Mouse (Mus musculus) testis, adult 2 months (tissue): ENCODE measurements at regions not wholly inside any gene's neighbourhood (a gene's known extent, or its start where the extent isn't known, plus 50 kb on each side); places are given as distances from the start of the nearest gene placed in this dataset.

Source experiments
- CTCF ChIP-seq: fragments of 200-500 bp; IDR thresholded peaks from 2 replicates; pipeline ENCODE4 v1.5.1; 2012; ENCODE audit warnings: low read depth, mild to moderate bottlenecking, inconsistent platforms, low read length, moderate library complexity; ENCODE audit not compliant: control insufficient read depth, insufficient read depth, insufficient replicate concordance
- POLR2A ChIP-seq: fragments of 200-500 bp; IDR thresholded peaks from 2 replicates; pipeline ENCODE4 v1.6.1; 2012; ENCODE audit warnings: low read depth, mild to moderate bottlenecking, inconsistent platforms, low read length, moderate library complexity; ENCODE audit not compliant: control insufficient read depth

- TF ChIP-seq CTCF: no peak
- no peak for TF ChIP-seq POLR2A
These were observed 1222.2 kb upstream of the Flrt2 start for GRCm38 (mm10) chr12:94469850-94470249.
